Mouse (Mus musculus) lung, embryonic 15.5 days (tissue): ENCODE results near the gene Cypt15. TPM values are rescaled to one million over a fixed set of nuclear protein-coding genes. Genes with fewer than 3 reads are reported as not detected.
"Not testable (repeated sequence)": the region's sequence is repeated elsewhere in the genome, so short reads cannot be mapped to it uniquely, and the experiment has no call there.

Source experiments
- ATAC-seq: fragments of 200-750 bp; cut with Nextera tagmentation; 2 replicates; pipeline ENCODE4 v1.8.0; 2017; ENCODE audit warnings: moderate number of reproducible peaks, borderline replicate concordance; ENCODE audit not compliant: low FRiP score, low TSS enrichment; ENCODE audit errors: extremely low read depth
- H3K27ac ChIP-seq: fragments of 300-500 bp; sonication (generic); 2 replicates; pipeline ENCODE4 v1.5.1; 2015; ENCODE audit warnings: moderate library complexity, mild to moderate bottlenecking, inconsistent platforms
- H3K27me3 ChIP-seq: fragments of 300-500 bp; sonication (generic); 2 replicates; pipeline ENCODE4 v1.6.1; 2015; ENCODE audit warnings: inconsistent platforms
- H3K36me3 ChIP-seq: fragments of 300-500 bp; sonication (generic); 2 replicates; pipeline ENCODE4 v1.6.1; 2015; ENCODE audit warnings: inconsistent platforms
- H3K4me1 ChIP-seq: fragments of 300-500 bp; sonication (generic); 2 replicates; pipeline ENCODE4 v1.6.1; 2015; ENCODE audit warnings: inconsistent platforms
- H3K4me2 ChIP-seq: fragments of 300-500 bp; sonication (generic); 2 replicates; pipeline ENCODE4 v1.6.1; 2015; ENCODE audit warnings: inconsistent platforms, mild to moderate bottlenecking, moderate library complexity
- H3K4me3 ChIP-seq: fragments of 300-500 bp; sonication (generic); 2 replicates; pipeline ENCODE4 v1.5.1; 2015; ENCODE audit warnings: mild to moderate bottlenecking, inconsistent platforms
- H3K9ac ChIP-seq: fragments of 300-500 bp; sonication (generic); 2 replicates; pipeline ENCODE4 v1.6.1; 2015; ENCODE audit warnings: inconsistent platforms
- H3K9me3 ChIP-seq: fragments of 300-500 bp; sonication (generic); 2 replicates; pipeline ENCODE4 v1.6.1; 2016; ENCODE audit warnings: inconsistent platforms
- WGBS: fragments of 180-500 bp; shearing (Covaris S2); methylation state at CpG from one replicate; pipeline ENCODE4 v1.1.7; 2015; 5-methylcytosine and 5-hydroxymethylcytosine counted together
- polyA plus RNA-seq: library from polyadenylated mRNA; unstranded; fragments of >200 nt; fragmentation: Nextera tagmentation; extraction: Ambion mirVana; gene quantifications from 2 replicates; pipeline ENCODE4 v1.2.1, GENCODE M21; 2015

Cypt15 gene
- polyA plus RNA-seq, result not detected in 2 replicates

DNA sequence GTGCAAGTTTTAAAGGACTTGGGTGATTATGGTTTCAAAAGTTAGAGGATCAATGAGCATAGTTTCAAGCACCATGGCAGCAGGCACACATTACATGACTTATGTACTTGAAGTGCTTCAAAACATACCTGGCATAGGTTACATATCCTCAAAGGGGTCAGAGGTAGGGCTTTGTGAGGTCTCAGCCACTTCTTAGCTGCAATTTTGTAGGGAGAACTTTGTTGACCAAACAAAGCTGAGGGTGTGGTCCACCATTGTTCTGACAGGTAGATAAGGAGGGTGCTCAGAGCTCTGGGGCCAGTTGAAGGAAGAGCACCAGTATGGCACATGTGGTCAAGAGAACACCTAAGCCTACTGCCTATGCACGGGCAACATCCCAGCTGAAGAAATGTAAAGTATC lies at the start of gene Cypt15:
Gene Cypt15 (plus strand): TSS at position 301 of the 400 bp plus-strand sequence.
- not testable (repeated sequence) for H3K27me3 ChIP-seq, H3K27ac ChIP-seq, H3K4me1 ChIP-seq, H3K9me3 ChIP-seq, H3K4me3 ChIP-seq, H3K36me3 ChIP-seq, ATAC-seq, H3K9ac ChIP-seq, H3K4me2 ChIP-seq
- WGBS, result 81% methylated on average over 1 of the region's 1 CpGs

- H3K36me3 ChIP-seq, result no peaks in the 10 kb centered on the region
- WGBS, result 74% methylated on average over 2 of the region's 2 CpGs
- no peaks in the 10 kb centered on the region for H3K27me3 ChIP-seq
Observed at GRCm38 (mm10) chrX:39370932-39371331, 24.9 kb downstream of the Cypt15 start.

DNA sequence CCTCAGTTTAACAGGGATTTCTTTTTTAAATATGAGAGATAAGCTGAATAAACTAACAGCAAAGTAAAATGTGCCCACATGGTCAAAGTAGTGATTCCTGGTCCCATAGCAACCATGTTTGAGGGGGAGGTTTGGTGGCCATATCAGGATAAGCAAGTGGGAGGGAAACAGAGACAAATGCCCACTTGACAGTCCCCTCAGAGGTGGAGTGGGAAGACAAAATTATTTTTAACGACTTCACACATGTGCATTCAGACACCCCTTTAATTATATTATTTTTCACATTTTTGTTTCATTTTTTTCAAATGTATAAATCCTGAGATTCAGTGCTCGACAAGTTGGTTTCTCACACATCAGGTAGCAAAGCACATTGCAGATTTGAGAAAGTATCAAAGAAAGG lies 32.8 kb downstream of the Cypt15 start:
- Histone ChIP-seq H3K9ac (no peak overlapping the region), H3K4me3 (no peak overlapping the region), H3K27ac (no peak overlapping the region), H3K36me3 (no peaks in the 10 kb centered on the region), H3K9me3 (no peaks in the 10 kb centered on the region), H3K4me2 (no peak overlapping the region), H3K27me3 (no peaks in the 10 kb centered on the region), H3K4me1 (no peaks in the 10 kb centered on the region)
- no peak for ATAC-seq
- 59% methylated on average over 2 of the region's 2 CpGs for WGBS

More at GRCm38 (mm10) chrX:39370932-39371331, 24.9 kb downstream of the Cypt15 start:
- no peaks in the 10 kb centered on the region for H3K9me3 ChIP-seq
- H3K4me1 ChIP-seq, result no peaks in the 10 kb centered on the region
- no peak overlapping the region for H3K27ac ChIP-seq
- no peak overlapping the region for H3K4me3 ChIP-seq
- H3K9ac ChIP-seq, result no peak overlapping the region
- H3K4me2 ChIP-seq, result no peak overlapping the region
- no peak for ATAC-seq

GRCm38 (mm10) chrX:39383806-39384205 lies 37.7 kb downstream of the Cypt15 start:
- Histone ChIP-seq H3K4me3 (no peak overlapping the region), H3K4me2 (no peak overlapping the region), H3K9me3 (no peaks in the 10 kb centered on the region), H3K4me1 (no peaks in the 10 kb centered on the region), H3K36me3 (no peaks in the 10 kb centered on the region), H3K9ac (no peak overlapping the region), H3K27ac (no peak overlapping the region), H3K27me3 (no peaks in the 10 kb centered on the region)
- 56% methylated on average over 2 of the region's 2 CpGs for WGBS
- no peak for ATAC-seq
